Mouse (Mus musculus): Measurements from ENCODE around the gene Smpdl3b. TPM values are rescaled to one million over a fixed set of nuclear protein-coding genes. Genes with fewer than 3 reads are reported as not detected.
A peak's percentile ranks its signal among the peaks of the same experiment; 100 is the strongest.
"Not testable (repeated sequence)": the region's sequence is repeated elsewhere in the genome, so short reads cannot be mapped to it uniquely, and the experiment has no call there.

The Smpdl3b gene
- polyA plus RNA-seq, 1 experiment from 2014 or later, result 4.4 TPM

GRCm38 (mm10) chr4:132802171-132802637 is 45.2 kb upstream of the Smpdl3b start:
- Histone ChIP-seq H3K27me3 (ENCODE audit: control insufficient read depth, insufficient read depth, low read length) (no peaks in the 10 kb centered on the region), H3K36me3 (ENCODE audit: control insufficient read depth, insufficient read depth, low read length) (no peaks in the 10 kb centered on the region), H3K4me1 (ENCODE audit: control insufficient read depth in 2 of 2, insufficient read depth in 2 of 2, low read length in 2 of 2) (0 out of 4 replicates have a peak, but pooled peaks cover 2 to 4% of the 10 kb centered on the region in 2 experiments), H3K4me2 (ENCODE audit: low read length) (no peak overlapping the region), H3K27ac (replicated peaks in 1 of 2; ENCODE audit: control insufficient read depth in 1 of 2, insufficient read depth in 1 of 2, low read depth in 2 of 2, low read length in 2 of 2) (peak overlapping the region; percentile 10 to 39; a peak in 1 of 4 replicates), H3K4me3 (ENCODE audit: control insufficient read depth in 1 of 2, insufficient read depth in 1 of 2, low read depth in 1 of 2, low read length in 2 of 2) (no peak overlapping the region), H3K9ac (ENCODE audit: low read length) (no peak overlapping the region), H3K9me3 (ENCODE audit: control insufficient read depth, low read length) (no peaks in the 10 kb centered on the region)
- 68% methylated on average over 16 of the region's 16 CpGs for WGBS
- no peak for ATAC-seq (ENCODE audit: insufficient number of reproducible peaks, insufficient read depth, low FRiP score, low read depth)

- H3K27ac ChIP-seq (replicated peaks in 1 of 2; ENCODE audit: control insufficient read depth in 1 of 2, insufficient read depth in 1 of 2, low read depth in 2 of 2, low read length in 2 of 2), result 0 out of 4 replicates have a peak overlapping the region, but pooled peaks of 1 of the 2 experiments have one; percentile 10
- H3K36me3 ChIP-seq (ENCODE audit: control insufficient read depth, insufficient read depth, low read length), result no peaks in the 10 kb centered on the region
- H3K9me3 ChIP-seq (ENCODE audit: control insufficient read depth, low read length), result no peaks in the 10 kb centered on the region
- 0 out of 4 replicates have a peak, but pooled peaks cover 2 to 4% of the 10 kb centered on the region in 2 experiments for H3K4me1 ChIP-seq (ENCODE audit: control insufficient read depth in 2 of 2, insufficient read depth in 2 of 2, low read length in 2 of 2)
- 86% methylated on average over 18 of the region's 18 CpGs for WGBS
- H3K4me2 ChIP-seq (ENCODE audit: low read length), result no peak overlapping the region
- no peak overlapping the region for H3K4me3 ChIP-seq (ENCODE audit: control insufficient read depth in 1 of 2, insufficient read depth in 1 of 2, low read depth in 1 of 2, low read length in 2 of 2)
- H3K9ac ChIP-seq (ENCODE audit: low read length), result no peak overlapping the region
- H3K27me3 ChIP-seq (ENCODE audit: control insufficient read depth, insufficient read depth, low read length), result no peaks in the 10 kb centered on the region
- ATAC-seq (ENCODE audit: insufficient number of reproducible peaks, insufficient read depth, low FRiP score, low read depth), result no peak
Measured at GRCm38 (mm10) chr4:132801176-132802077, 44.4 kb upstream of the Smpdl3b start.

GRCm38 (mm10) chr4:132799845-132800244 is 42.8 kb upstream of the Smpdl3b start:
- peaks cover 3 to 5% of the 10 kb centered on the region in 2 experiments; a peak in 2 of 4 replicates for H3K4me1 ChIP-seq (ENCODE audit: control insufficient read depth in 2 of 2, insufficient read depth in 2 of 2, low read length in 2 of 2)
- no peaks in the 10 kb centered on the region for H3K36me3 ChIP-seq (ENCODE audit: control insufficient read depth, insufficient read depth, low read length)
- H3K9ac ChIP-seq (ENCODE audit: low read length), result no peak overlapping the region
- H3K27ac ChIP-seq (replicated peaks in 1 of 2; ENCODE audit: control insufficient read depth in 1 of 2, insufficient read depth in 1 of 2, low read depth in 2 of 2, low read length in 2 of 2), result no peak overlapping the region
- ATAC-seq (ENCODE audit: insufficient number of reproducible peaks, insufficient read depth, low FRiP score, low read depth), result no peak
- no peak overlapping the region for H3K4me3 ChIP-seq (ENCODE audit: control insufficient read depth in 1 of 2, insufficient read depth in 1 of 2, low read depth in 1 of 2, low read length in 2 of 2)
- no peaks in the 10 kb centered on the region for H3K9me3 ChIP-seq (ENCODE audit: control insufficient read depth, low read length)
- 67% methylated on average over 4 of the region's 4 CpGs for WGBS
- H3K27me3 ChIP-seq (ENCODE audit: control insufficient read depth, insufficient read depth, low read length), result peaks cover 10% of the 10 kb centered on the region
- H3K4me2 ChIP-seq (ENCODE audit: low read length), result no peak overlapping the region

GRCm38 (mm10) chr4:132798666-132799065 is 41.6 kb upstream of the Smpdl3b start:
- H3K27ac ChIP-seq (replicated peaks in 1 of 2; ENCODE audit: control insufficient read depth in 1 of 2, insufficient read depth in 1 of 2, low read depth in 2 of 2, low read length in 2 of 2); H3K9me3 ChIP-seq (ENCODE audit: control insufficient read depth, low read length); H3K9ac ChIP-seq (ENCODE audit: low read length); ATAC-seq (ENCODE audit: insufficient number of reproducible peaks, insufficient read depth, low FRiP score, low read depth); H3K4me2 ChIP-seq (ENCODE audit: low read length); H3K36me3 ChIP-seq (ENCODE audit: control insufficient read depth, insufficient read depth, low read length); H3K4me3 ChIP-seq (ENCODE audit: control insufficient read depth in 1 of 2, insufficient read depth in 1 of 2, low read depth in 1 of 2, low read length in 2 of 2); H3K4me1 ChIP-seq (ENCODE audit: control insufficient read depth in 2 of 2, insufficient read depth in 2 of 2, low read length in 2 of 2): not testable (repeated sequence)
- 87% methylated on average over 3 of the region's 3 CpGs for WGBS
- peaks cover 20% of the 10 kb centered on the region for H3K27me3 ChIP-seq (ENCODE audit: control insufficient read depth, insufficient read depth, low read length)

- Histone ChIP-seq H3K9me3 (ENCODE audit: control insufficient read depth, low read length) (no peaks in the 10 kb centered on the region), H3K4me1 (ENCODE audit: control insufficient read depth in 2 of 2, insufficient read depth in 2 of 2, low read length in 2 of 2) (peaks cover 3 to 5% of the 10 kb centered on the region in 2 experiments; a peak in 2 of 4 replicates), H3K4me3 (ENCODE audit: control insufficient read depth in 1 of 2, insufficient read depth in 1 of 2, low read depth in 1 of 2, low read length in 2 of 2) (no peak overlapping the region), H3K27me3 (ENCODE audit: control insufficient read depth, insufficient read depth, low read length) (peaks cover 20% of the 10 kb centered on the region), H3K36me3 (ENCODE audit: control insufficient read depth, insufficient read depth, low read length) (no peaks in the 10 kb centered on the region), H3K27ac (replicated peaks in 1 of 2; ENCODE audit: control insufficient read depth in 1 of 2, insufficient read depth in 1 of 2, low read depth in 2 of 2, low read length in 2 of 2) (no peak overlapping the region), H3K4me2 (ENCODE audit: low read length) (no peak overlapping the region), H3K9ac (ENCODE audit: low read length) (no peak overlapping the region)
- ATAC-seq (ENCODE audit: insufficient number of reproducible peaks, insufficient read depth, low FRiP score, low read depth), result no peak
- WGBS, result 58% methylated on average over 4 of the region's 4 CpGs
Measured at GRCm38 (mm10) chr4:132798028-132798427, 41.0 kb upstream of the Smpdl3b start.

GRCm38 (mm10) chr4:132797461-132797860 is 40.4 kb upstream of the Smpdl3b start:
- no peaks in the 10 kb centered on the region for H3K36me3 ChIP-seq (ENCODE audit: control insufficient read depth, insufficient read depth, low read length)
- no peak overlapping the region for H3K4me2 ChIP-seq (ENCODE audit: low read length)
- no peak for ATAC-seq (ENCODE audit: insufficient number of reproducible peaks, insufficient read depth, low FRiP score, low read depth)
- 84% methylated on average over 1 of the region's 1 CpGs for WGBS
- H3K9me3 ChIP-seq (ENCODE audit: control insufficient read depth, low read length), result no peaks in the 10 kb centered on the region
- H3K9ac ChIP-seq (ENCODE audit: low read length), result no peak overlapping the region
- peaks cover 3 to 5% of the 10 kb centered on the region in 2 experiments; a peak in 2 of 4 replicates for H3K4me1 ChIP-seq (ENCODE audit: control insufficient read depth in 2 of 2, insufficient read depth in 2 of 2, low read length in 2 of 2)
- no peak overlapping the region for H3K27ac ChIP-seq (replicated peaks in 1 of 2; ENCODE audit: control insufficient read depth in 1 of 2, insufficient read depth in 1 of 2, low read depth in 2 of 2, low read length in 2 of 2)
- H3K27me3 ChIP-seq (ENCODE audit: control insufficient read depth, insufficient read depth, low read length), result peaks cover 20% of the 10 kb centered on the region
- no peak overlapping the region for H3K4me3 ChIP-seq (ENCODE audit: control insufficient read depth in 1 of 2, insufficient read depth in 1 of 2, low read depth in 1 of 2, low read length in 2 of 2)

GRCm38 (mm10) chr4:132796196-132796886 is 39.3 kb upstream of the Smpdl3b start, which contains the start of gene Themis2:
Gene Themis2, minus strand, starts transcription at chr4:132796387.
- peak within 1 kb of the TSS; percentile 45 for H3K9ac ChIP-seq (ENCODE audit: low read length)

More at GRCm38 (mm10) chr4:132796196-132796886, 39.3 kb upstream of the Smpdl3b start, which contains the start of gene Themis2:
- Histone ChIP-seq H3K4me2 (ENCODE audit: low read length) (peak within 1 kb of the TSS; percentile 58), H3K27me3 (ENCODE audit: control insufficient read depth, insufficient read depth, low read length) (peaks cover 20% of the 10 kb centered on the region), H3K9me3 (ENCODE audit: control insufficient read depth, low read length) (no peaks in the 10 kb centered on the region), H3K36me3 (ENCODE audit: control insufficient read depth, insufficient read depth, low read length) (no peaks in the 10 kb centered on the region), H3K4me1 (ENCODE audit: control insufficient read depth in 2 of 2, insufficient read depth in 2 of 2, low read length in 2 of 2) (peaks cover 3 to 5% of the 10 kb centered on the region in 2 experiments; a peak in 2 of 4 replicates), H3K4me3 (ENCODE audit: control insufficient read depth in 1 of 2, insufficient read depth in 1 of 2, low read depth in 1 of 2, low read length in 2 of 2) (peak within 1 kb of the TSS; percentile 30 to 31), H3K27ac (replicated peaks in 1 of 2; ENCODE audit: control insufficient read depth in 1 of 2, insufficient read depth in 1 of 2, low read depth in 2 of 2, low read length in 2 of 2) (no peak within 1 kb of the TSS)
- ATAC-seq (ENCODE audit: insufficient number of reproducible peaks, insufficient read depth, low FRiP score, low read depth), result no peak
- 1% methylated on average over 21 of the region's 21 CpGs for WGBS
